Mouse (Mus musculus): ENCODE data around the gene Ephb1.

The Ephb1 gene

DNA sequence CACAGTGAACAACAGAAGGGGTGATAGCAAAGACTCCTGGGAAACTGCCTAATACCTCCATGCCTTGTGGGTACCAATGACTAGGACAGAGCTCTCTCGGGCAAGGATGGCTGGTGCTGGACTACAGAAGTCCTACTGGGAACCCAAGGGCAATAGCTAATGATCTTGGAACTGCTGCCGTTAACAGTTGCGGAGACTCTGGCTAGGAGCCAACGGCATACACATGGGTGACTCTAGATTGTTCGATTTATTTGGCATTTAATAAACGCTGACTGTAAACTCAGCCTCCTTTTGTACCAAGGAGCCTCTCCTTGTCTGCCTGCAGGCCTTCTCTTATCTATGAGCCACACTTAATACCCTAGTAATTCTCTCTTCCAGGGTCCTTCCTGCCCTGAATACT, 364.5 kb downstream of the Ephb1 start:
- DNase-seq (ENCODE audit: low spot score), result no peak

DNA sequence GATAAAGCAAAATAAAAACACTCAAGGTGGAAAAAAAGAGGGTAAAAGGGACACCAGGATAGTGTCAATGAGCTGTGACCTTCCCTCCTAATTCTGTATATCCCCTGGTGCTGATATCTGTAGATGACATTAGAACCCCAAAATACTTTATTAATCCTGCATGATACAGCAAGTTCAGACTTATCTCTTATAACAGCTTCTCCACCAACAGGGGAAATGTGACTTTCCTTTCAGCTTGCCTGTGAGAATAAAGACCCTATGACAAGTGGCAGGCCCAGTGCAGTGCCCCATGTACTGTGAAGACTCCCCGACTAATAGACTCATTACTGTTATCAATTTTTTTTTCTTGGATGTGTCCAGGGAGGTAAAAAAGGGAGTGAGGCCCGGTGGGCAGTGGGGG, 367.6 kb downstream of the Ephb1 start:
- DNase-seq (ENCODE audit: low spot score), result no peak

- DNase-seq (ENCODE audit: low spot score), result no peak
These were observed 372.1 kb downstream of the Ephb1 start for GRCm38 (mm10) chr9:101982378-101982777.

DNA sequence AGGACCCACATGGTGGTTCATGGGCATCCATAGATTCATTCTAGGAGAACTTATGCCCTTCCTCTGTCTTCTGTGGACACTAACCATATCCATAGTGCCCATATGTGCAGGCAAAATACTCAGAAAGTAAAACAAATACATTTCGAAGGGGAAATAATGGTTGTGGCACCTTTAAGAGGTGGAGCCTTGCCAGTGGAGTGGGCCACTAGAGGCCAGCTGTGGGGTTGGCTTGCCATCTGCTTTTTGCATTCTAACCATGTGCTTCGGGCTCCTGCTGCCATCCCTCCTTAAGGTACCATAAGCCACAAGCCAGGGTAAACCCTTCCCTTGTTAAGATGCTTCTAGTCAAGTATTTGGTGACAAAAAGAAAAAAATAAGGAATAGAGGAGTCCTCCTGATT, 373.3 kb downstream of the Ephb1 start:
- DNase-seq (ENCODE audit: low spot score), result no peak

DNA sequence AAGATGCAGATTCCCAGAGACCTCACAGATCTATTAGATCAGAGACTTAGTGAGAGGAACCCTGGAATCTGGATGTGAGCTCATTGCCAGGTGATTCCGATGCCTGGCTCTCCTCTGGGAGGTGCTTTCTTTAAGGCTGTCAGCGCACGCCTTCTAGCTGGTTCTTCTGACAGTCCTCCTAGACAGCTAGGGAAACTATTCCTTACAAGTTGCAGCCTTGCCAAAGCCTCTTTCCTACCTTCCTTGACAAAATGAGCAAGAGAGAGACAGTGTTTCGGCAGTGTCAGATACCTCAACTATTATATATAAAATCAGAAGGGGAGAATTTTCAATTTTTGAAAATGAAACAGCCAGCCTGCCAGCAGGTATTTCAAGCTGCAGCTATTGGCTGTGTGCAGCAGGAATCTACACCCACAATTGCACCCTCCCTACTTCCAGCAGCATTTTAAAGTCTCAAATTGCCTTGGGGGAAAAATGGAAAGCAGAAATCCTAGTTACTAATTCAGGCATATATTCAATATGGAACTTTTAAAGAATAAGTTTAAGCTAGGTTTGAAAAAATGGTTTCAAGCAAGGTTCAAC, 377.5 kb downstream of the Ephb1 start:
- no peak for DNase-seq (ENCODE audit: low spot score)

GRCm38 (mm10) chr9:101972314-101972713, 382.2 kb downstream of the Ephb1 start:
- DNase-seq (ENCODE audit: low spot score), result no peak

GRCm38 (mm10) chr9:101971806-101972205, 382.7 kb downstream of the Ephb1 start:
- DNase-seq (ENCODE audit: low spot score), result no peak

DNA sequence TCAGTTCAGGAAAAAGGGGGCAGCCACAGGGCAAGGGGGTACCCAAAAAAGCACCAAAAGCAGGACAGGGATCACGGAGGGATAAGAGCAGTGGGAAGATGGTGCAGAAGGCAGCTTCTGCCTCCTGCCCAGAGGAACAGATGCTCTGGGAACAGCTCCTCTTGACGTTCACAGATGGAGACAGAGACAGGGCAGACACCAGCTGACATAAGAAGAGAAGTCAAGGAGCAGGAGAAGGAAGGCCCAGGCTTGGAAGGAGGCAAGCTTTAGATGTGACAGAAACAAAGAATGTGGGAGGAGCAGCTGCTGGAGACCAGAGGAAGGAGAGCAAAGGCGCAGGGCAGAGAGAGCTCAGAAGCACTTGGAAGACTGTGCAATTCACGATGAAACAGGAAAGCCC, 398.3 kb downstream of the Ephb1 start:
- no peak for DNase-seq (ENCODE audit: low spot score)

DNA sequence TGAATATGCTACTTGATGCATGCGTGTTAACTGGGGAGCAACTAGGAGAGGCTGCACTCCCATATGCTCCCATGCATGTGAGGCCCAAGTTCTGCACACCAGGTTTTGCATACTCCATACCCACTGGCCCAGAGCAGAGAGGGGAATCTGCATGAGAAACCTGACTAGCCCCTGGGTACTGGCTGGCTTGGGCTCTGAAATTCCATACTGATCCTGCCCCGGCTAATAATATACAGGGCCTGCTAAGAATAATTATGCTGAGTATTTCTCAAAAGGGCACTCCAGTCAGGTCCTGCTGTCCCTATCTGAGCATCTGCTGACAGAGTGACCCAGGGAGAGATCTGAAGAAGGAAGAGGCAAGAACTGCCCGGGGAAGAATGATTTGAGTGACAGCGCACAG, 400.0 kb downstream of the Ephb1 start:
- DNase-seq (ENCODE audit: low spot score), result no peak

DNA sequence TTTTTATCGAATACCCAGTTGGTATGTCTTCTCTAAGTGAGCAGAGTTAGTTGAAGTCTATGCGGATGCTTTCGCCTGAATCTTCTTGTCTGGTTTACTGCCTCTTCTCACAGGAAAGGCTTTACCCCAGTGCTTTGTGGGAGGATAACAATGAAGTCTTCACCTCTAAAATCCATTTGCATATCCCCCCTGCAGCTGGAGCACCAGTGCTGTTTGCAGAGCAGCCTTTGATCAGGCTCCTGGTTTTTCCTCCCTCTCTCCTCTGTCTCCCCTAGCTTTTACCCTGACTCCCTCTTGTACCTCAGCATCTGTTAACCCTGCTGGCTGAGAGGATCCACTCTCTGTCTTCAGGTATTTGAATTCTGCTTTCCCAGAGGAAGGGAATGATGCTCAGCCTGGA, 404.4 kb downstream of the Ephb1 start:
- no peak for DNase-seq (ENCODE audit: low spot score)

DNA sequence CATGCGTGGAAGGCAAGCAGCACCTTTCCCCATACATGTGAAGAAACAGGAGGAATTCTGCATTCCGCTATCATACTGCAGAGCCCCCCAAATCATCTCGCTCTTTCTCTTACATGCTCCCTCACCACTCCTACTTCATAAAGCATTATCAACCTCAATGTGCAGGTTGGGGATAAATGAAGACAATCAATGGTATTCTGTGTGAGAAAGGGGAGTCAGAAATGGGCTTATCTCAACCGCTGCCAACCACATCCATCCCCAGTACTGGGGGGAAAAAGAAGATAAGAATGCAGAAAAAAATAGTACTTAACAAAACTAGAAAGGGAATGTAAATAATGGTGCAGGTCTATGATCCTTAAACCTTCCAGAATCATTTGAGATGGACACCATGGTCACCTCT, 408.7 kb downstream of the Ephb1 start:
- no peak for DNase-seq (ENCODE audit: low spot score)

DNA sequence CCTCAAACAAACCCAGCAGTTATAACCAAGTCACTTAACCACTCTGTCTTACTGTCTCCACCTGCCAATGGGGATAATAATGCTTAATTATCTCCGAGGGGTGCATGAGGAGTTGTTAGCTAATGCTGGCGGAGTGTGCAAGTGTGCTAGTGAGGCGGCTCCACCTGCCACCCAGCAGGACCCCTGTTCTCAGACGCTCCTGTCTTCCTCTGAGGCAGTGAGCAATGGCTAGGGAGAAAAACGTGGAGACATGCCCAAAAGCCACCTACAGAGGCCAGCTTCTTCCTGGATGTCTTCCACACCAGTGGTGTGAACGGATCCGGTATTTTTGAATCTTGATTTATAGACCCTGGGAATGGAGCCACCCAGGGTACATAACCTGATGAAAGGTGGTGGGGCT, 409.2 kb downstream of the Ephb1 start:
- DNase-seq (ENCODE audit: low spot score), result no peak

DNA sequence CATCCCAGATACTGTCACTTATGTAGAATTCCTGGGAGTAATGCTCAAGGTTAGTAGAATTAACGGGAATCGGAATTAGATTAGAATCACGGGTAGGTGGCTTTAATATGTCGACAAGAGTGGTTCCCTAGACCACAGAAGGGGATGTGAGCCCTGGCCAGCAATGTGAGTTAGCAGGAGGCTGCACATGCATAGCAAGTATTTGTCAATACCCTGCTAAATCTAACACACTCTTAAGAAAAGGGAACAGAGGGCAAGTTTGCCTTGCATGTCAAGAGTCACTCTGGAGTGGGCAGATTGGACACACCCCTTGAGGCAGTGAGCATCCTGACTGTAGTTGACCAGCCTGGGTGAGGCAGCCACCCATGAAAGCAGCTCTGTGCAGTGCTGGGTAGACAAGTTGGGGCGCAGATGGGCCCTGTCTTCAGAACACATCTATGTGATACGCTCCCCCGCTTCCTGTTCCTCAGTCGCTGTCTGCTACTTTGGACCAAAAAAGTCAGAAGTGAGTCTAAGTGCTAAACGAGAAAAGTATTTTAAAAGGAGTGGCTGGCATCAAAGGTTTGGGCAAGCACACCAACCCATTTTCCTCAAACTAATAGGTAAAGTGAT, 412.3 kb downstream of the Ephb1 start:
- DNase-seq (ENCODE audit: low spot score), result no peak

GRCm38 (mm10) chr9:101940182-101940581, 414.3 kb downstream of the Ephb1 start:
- DNase-seq (ENCODE audit: low spot score), result no peak

DNA sequence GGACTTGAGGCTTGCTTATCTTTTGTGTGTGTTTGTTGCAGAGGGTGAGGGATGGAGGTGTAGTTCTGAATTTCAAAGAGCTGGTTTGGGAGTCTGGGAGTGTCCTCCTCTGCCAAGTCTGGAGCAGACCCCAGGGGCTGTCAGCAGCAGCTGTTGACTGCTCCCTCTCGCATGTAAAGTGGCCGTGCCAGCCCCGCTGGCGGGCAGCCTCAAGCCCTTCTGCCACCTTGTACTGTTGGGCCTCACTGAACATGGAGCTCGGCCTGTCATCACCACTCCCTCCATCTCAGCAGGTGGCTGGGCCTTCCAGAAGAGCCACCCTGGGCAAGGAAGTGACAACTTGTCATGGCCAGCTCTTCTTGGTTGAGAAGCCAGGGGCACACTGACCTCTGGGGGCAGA, 415.5 kb downstream of the Ephb1 start:
- no peak for DNase-seq (ENCODE audit: low spot score)

DNA sequence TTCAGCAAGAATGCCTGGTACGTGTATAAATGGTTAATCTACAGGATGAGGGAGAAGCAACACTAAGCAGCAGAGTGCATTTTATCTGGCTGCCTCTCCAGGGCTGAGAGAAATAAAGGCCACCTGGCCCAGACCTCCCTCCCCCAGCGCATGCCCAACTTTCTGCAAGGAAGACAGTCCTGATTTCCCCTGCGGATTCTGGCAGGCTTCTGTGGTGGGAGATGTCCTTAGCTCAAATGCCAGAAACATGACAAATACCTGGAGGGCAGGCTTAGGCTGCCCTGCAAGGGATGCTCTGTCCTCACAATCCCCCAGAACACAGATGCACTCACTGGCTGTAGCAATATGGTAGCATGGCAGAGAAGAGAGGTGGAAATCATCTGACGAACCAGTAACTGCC, 416.4 kb downstream of the Ephb1 start:
- DNase-seq (ENCODE audit: low spot score), result no peak

GRCm38 (mm10) chr9:101934887-101935286, 419.6 kb downstream of the Ephb1 start:
- DNase-seq (ENCODE audit: low spot score), result no peak

DNA sequence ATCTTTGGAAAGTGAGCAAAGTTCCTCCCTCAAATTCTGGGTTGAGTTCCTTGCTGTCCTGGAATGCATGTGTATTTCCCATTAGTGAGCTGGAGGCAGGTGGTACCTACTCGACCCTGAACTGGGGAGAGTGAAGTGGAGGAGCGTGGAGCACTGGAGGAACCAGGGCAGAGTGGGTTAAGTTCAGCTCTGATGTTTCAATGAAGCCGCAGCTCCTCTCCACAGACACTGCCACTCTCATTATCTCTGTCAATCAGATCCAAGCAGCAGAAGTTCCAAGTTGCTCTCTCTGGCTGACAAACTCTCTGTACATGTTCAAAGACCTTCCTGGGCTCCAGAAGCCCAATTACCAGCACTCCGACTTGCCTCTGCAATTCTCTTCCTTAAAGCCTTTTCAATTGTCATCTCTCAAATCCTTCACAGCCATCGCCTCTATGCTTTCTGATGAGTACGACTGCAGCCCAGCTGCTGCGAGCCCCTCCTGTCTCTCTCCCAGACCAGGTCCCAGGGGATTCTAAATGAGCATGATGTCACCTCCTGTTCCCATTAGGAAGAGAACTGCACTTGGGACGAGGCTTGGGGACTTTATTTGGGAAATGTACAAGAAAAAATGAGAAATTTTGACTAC, 420.4 kb downstream of the Ephb1 start:
- DNase-seq (ENCODE audit: low spot score), result no peak

- DNase-seq (ENCODE audit: low spot score), result no peak
These were observed 429.7 kb downstream of the Ephb1 start for GRCm38 (mm10) chr9:101924829-101925228.

GRCm38 (mm10) chr9:101922846-101923245, 431.6 kb downstream of the Ephb1 start:
- no peak for DNase-seq (ENCODE audit: low spot score)

DNA sequence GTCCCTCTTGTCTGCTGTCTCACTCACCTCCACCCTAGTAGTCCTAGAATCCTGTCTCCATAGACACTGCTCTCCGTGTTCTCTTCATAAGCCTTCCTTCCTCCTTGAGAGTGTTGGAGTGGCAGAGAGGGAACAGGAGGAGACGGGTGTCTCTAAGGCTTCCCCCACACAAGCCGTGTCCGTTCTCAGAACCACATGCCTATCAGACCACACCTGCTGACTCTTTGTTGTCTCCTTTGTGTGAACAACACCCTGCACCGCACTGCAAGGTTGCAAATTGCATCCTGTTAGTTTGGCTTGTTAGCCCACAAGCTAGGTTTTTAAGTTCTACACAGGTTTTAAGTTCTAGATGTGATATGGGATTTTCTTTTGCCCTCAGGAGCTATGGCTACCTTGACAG, 435.2 kb downstream of the Ephb1 start:
- no peak for DNase-seq (ENCODE audit: low spot score)

DNA sequence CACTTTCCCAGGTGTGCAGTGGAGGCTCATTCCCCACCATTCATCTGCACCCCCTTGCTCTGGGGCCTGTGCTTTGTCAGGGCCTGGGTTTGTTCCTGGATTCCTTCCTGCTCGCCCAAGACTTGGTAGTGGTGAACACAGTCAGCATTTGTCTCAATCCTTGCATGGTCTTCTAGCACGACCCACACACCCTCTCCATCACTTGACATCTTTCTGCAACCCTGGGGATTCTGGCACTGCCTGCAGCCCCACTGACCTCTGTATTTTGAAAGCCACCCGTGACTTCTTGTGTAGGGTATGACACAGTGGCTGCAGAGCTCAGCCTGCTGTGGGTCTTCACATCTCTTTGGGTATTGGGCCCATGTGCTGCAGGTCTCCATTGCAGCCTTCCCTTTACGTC, 435.7 kb downstream of the Ephb1 start:
- no peak for DNase-seq (ENCODE audit: low spot score)

- DNase-seq (ENCODE audit: low spot score), result no peak
These were observed 439.4 kb downstream of the Ephb1 start for GRCm38 (mm10) chr9:101915082-101915481.
